Mouse (Mus musculus) midbrain, embryonic 13.5 days (tissue): ENCODE measurements at regions not wholly inside any gene's neighbourhood (a gene's known extent, or its start where the extent isn't known, plus 50 kb on each side); places are given as distances from the start of the nearest gene placed in this dataset.
A peak's percentile ranks its signal among the peaks of the same experiment; 100 is the strongest.

Experiments used
- ATAC-seq: fragments of 200-750 bp; cut with Nextera tagmentation; 2 replicates; pipeline ENCODE4 v1.8.0; 2017; ENCODE audit warnings: mild to moderate bottlenecking, moderate TSS enrichment, moderate library complexity
- H3K27ac ChIP-seq: fragments of 300-500 bp; sonication (generic); 2 replicates; pipeline ENCODE4 v1.5.1; 2015; ENCODE audit warnings: inconsistent platforms, mild to moderate bottlenecking, moderate library complexity
- H3K27me3 ChIP-seq: fragments of 300-500 bp; sonication (generic); 2 replicates; pipeline ENCODE4 v1.6.1; 2015; ENCODE audit warnings: mild to moderate bottlenecking, inconsistent platforms
- H3K36me3 ChIP-seq: fragments of 300-500 bp; sonication (generic); 2 replicates; pipeline ENCODE4 v1.6.1; 2015; ENCODE audit warnings: mild to moderate bottlenecking, inconsistent platforms
- H3K4me1 ChIP-seq: fragments of 300-500 bp; sonication (generic); replicated peaks from 2 replicates; pipeline ENCODE4 v1.6.1; 2015; ENCODE audit warnings: inconsistent platforms
- H3K4me2 ChIP-seq: fragments of 300-500 bp; sonication (generic); replicated peaks from 2 replicates; pipeline ENCODE4 v1.6.1; 2015; ENCODE audit warnings: moderate library complexity, mild to moderate bottlenecking, inconsistent platforms
- H3K4me3 ChIP-seq: fragments of 300-500 bp; sonication (generic); replicated peaks from 2 replicates; pipeline ENCODE4 v1.5.1; 2015; ENCODE audit warnings: mild to moderate bottlenecking, inconsistent platforms
- H3K9ac ChIP-seq: fragments of 300-500 bp; sonication (generic); replicated peaks from 2 replicates; pipeline ENCODE4 v1.6.1; 2015; ENCODE audit warnings: mild to moderate bottlenecking, inconsistent platforms
- H3K9me3 ChIP-seq: fragments of 300-500 bp; sonication (generic); 2 replicates; pipeline ENCODE4 v1.6.1; 2016; ENCODE audit warnings: mild to moderate bottlenecking, inconsistent platforms
- WGBS: fragments of 180-500 bp; shearing (Covaris S2); methylation state at CpG from one replicate; pipeline ENCODE4 v1.1.7; 2015; 5-methylcytosine and 5-hydroxymethylcytosine counted together

GRCm38 (mm10) chr3:100773237-100773636 lies 52.0 kb upstream of the Vtcn1 start:
- H3K4me3 ChIP-seq = no peak overlapping the region
- 82% methylated on average over 6 of the region's 6 CpGs for WGBS
- no peak for ATAC-seq

GRCm38 (mm10) chr3:100771363-100771762 lies 53.9 kb upstream of the Vtcn1 start:
- no peak overlapping the region for H3K9ac ChIP-seq
- peaks cover 7% of the 10 kb centered on the region for H3K4me1 ChIP-seq
- H3K27ac ChIP-seq = no peak overlapping the region
- H3K4me3 ChIP-seq = no peak overlapping the region
- no peak for ATAC-seq
- 88% methylated on average over 4 of the region's 4 CpGs for whole genome bisulfite sequencing
- no peaks in the 10 kb centered on the region for H3K36me3 ChIP-seq
- no peaks in the 10 kb centered on the region for H3K27me3 ChIP-seq
- no peak overlapping the region for H3K4me2 ChIP-seq
- no peaks in the 10 kb centered on the region for H3K9me3 ChIP-seq

More at GRCm38 (mm10) chr3:100773237-100773636, 52.0 kb upstream of the Vtcn1 start:
- Histone ChIP-seq H3K36me3 (no peaks in the 10 kb centered on the region), H3K4me1 (peaks cover 9% of the 10 kb centered on the region), H3K9me3 (no peaks in the 10 kb centered on the region), H3K27ac (no peak overlapping the region), H3K27me3 (no peaks in the 10 kb centered on the region), H3K4me2 (no peak overlapping the region), H3K9ac (no peak overlapping the region)

GRCm38 (mm10) chr3:100770841-100771240 lies 54.4 kb upstream of the Vtcn1 start:
- no peaks in the 10 kb centered on the region for H3K27me3 ChIP-seq
- H3K27ac ChIP-seq = no peak overlapping the region
- no peak overlapping the region for H3K4me3 ChIP-seq
- H3K9me3 ChIP-seq = no peaks in the 10 kb centered on the region
- no peak overlapping the region for H3K9ac ChIP-seq
- peaks cover 7% of the 10 kb centered on the region for H3K4me1 ChIP-seq
- no peaks in the 10 kb centered on the region for H3K36me3 ChIP-seq
- no peak overlapping the region for H3K4me2 ChIP-seq
- WGBS = 95% methylated on average over 3 of the region's 3 CpGs
- ATAC-seq = no peak

- no peak for ATAC-seq
Measured at GRCm38 (mm10) chr3:100769146-100769545, 56.1 kb upstream of the Vtcn1 start.

GRCm38 (mm10) chr3:100768170-100768624 lies 57.1 kb upstream of the Vtcn1 start:
- no peak overlapping the region for H3K4me3 ChIP-seq
- no peaks in the 10 kb centered on the region for H3K27me3 ChIP-seq
- H3K27ac ChIP-seq = peak overlapping the region; percentile 2; the same call in 1 of the 2 replicates
- 19% methylated on average over 12 of the region's 15 CpGs for WGBS
- ATAC-seq = peak; percentile 83
- H3K9ac ChIP-seq = 0 out of 2 replicates have a peak overlapping the region, but pooled peaks have one; percentile 12
- no peaks in the 10 kb centered on the region for H3K36me3 ChIP-seq
- H3K9me3 ChIP-seq = no peaks in the 10 kb centered on the region
- H3K4me2 ChIP-seq = peak overlapping the region; percentile 23
- H3K4me1 ChIP-seq = peaks cover 7% of the 10 kb centered on the region

More at GRCm38 (mm10) chr3:100769146-100769545, 56.1 kb upstream of the Vtcn1 start:
- no peak overlapping the region for H3K4me3 ChIP-seq
- no peaks in the 10 kb centered on the region for H3K9me3 ChIP-seq
- H3K4me2 ChIP-seq = no peak overlapping the region
- H3K27ac ChIP-seq = no peak overlapping the region
- H3K9ac ChIP-seq = no peak overlapping the region
- H3K36me3 ChIP-seq = no peaks in the 10 kb centered on the region
- H3K27me3 ChIP-seq = no peaks in the 10 kb centered on the region
- peaks cover 7% of the 10 kb centered on the region for H3K4me1 ChIP-seq
- 92% methylated on average over 4 of the region's 4 CpGs for WGBS

- Histone ChIP-seq H3K4me2 (no peak overlapping the region), H3K9ac (no peak overlapping the region), H3K27ac (no peak overlapping the region), H3K4me1 (peaks cover 7% of the 10 kb centered on the region), H3K36me3 (no peaks in the 10 kb centered on the region), H3K27me3 (no peaks in the 10 kb centered on the region), H3K4me3 (no peak overlapping the region), H3K9me3 (no peaks in the 10 kb centered on the region)
- no peak for ATAC-seq
- 89% methylated on average over 7 of the region's 7 CpGs for WGBS
Measured at GRCm38 (mm10) chr3:100765323-100765722, 59.9 kb upstream of the Vtcn1 start.

- Histone ChIP-seq H3K27ac (no peak overlapping the region), H3K9me3 (no peaks in the 10 kb centered on the region), H3K36me3 (no peaks in the 10 kb centered on the region), H3K27me3 (no peaks in the 10 kb centered on the region), H3K9ac (no peak overlapping the region), H3K4me1 (no peaks in the 10 kb centered on the region), H3K4me3 (no peak overlapping the region), H3K4me2 (no peak overlapping the region)
- no peak for ATAC-seq
Measured at GRCm38 (mm10) chr3:100762895-100763294, 62.4 kb upstream of the Vtcn1 start.

GRCm38 (mm10) chr3:100759091-100759941 lies 65.9 kb upstream of the Vtcn1 start:
- WGBS = 61% methylated on average over 3 of the region's 3 CpGs
- H3K27me3 ChIP-seq = no peaks in the 10 kb centered on the region

GRCm38 (mm10) chr3:100754677-100755076 lies 69.4 kb upstream of the Man1a2 start:
- ATAC-seq = no peak
- WGBS = 69% methylated on average over 1 of the region's 1 CpGs
- Histone ChIP-seq H3K9ac (no peak overlapping the region), H3K27ac (no peak overlapping the region), H3K4me2 (no peak overlapping the region), H3K9me3 (no peaks in the 10 kb centered on the region), H3K4me3 (no peak overlapping the region), H3K36me3 (no peaks in the 10 kb centered on the region), H3K4me1 (no peaks in the 10 kb centered on the region), H3K27me3 (no peaks in the 10 kb centered on the region)

More at GRCm38 (mm10) chr3:100759091-100759941, 65.9 kb upstream of the Vtcn1 start:
- Histone ChIP-seq H3K4me3 (no peak overlapping the region), H3K4me2 (no peak overlapping the region), H3K4me1 (no peaks in the 10 kb centered on the region), H3K36me3 (no peaks in the 10 kb centered on the region), H3K9ac (no peak overlapping the region), H3K27ac (no peak overlapping the region), H3K9me3 (no peaks in the 10 kb centered on the region)
- no peak for ATAC-seq

- 94% methylated on average over 1 of the region's 1 CpGs for WGBS
- no peak for ATAC-seq
- Histone ChIP-seq H3K4me3 (no peak overlapping the region), H3K27me3 (no peaks in the 10 kb centered on the region), H3K9me3 (no peaks in the 10 kb centered on the region), H3K9ac (no peak overlapping the region), H3K27ac (no peak overlapping the region), H3K4me2 (no peak overlapping the region), H3K4me1 (peaks cover 8% of the 10 kb centered on the region; the same call in 1 of the 2 replicates), H3K36me3 (no peaks in the 10 kb centered on the region)
Measured at GRCm38 (mm10) chr3:100751211-100751610, 65.9 kb upstream of the Man1a2 start.

- 82% methylated on average over 6 of the region's 6 CpGs for WGBS
- no peak overlapping the region for H3K4me3 ChIP-seq
- ATAC-seq = no peak
- no peak overlapping the region for H3K4me2 ChIP-seq
- no peaks in the 10 kb centered on the region for H3K9me3 ChIP-seq
- no peaks in the 10 kb centered on the region for H3K36me3 ChIP-seq
- H3K27ac ChIP-seq = no peak overlapping the region
- H3K9ac ChIP-seq = no peak overlapping the region
- no peaks in the 10 kb centered on the region for H3K27me3 ChIP-seq
- peaks cover 8% of the 10 kb centered on the region; the same call in 1 of the 2 replicates for H3K4me1 ChIP-seq
Measured at GRCm38 (mm10) chr3:100748727-100749126, 63.4 kb upstream of the Man1a2 start.

- H3K9me3 ChIP-seq = no peaks in the 10 kb centered on the region
- 70% methylated on average over 2 of the region's 2 CpGs for WGBS
- H3K27me3 ChIP-seq = no peaks in the 10 kb centered on the region
- H3K4me3 ChIP-seq = no peak overlapping the region
- H3K36me3 ChIP-seq = no peaks in the 10 kb centered on the region
- no peak overlapping the region for H3K27ac ChIP-seq
- H3K4me2 ChIP-seq = no peak overlapping the region
- peaks cover 8% of the 10 kb centered on the region; the same call in 1 of the 2 replicates for H3K4me1 ChIP-seq
- no peak for ATAC-seq
- H3K9ac ChIP-seq = no peak overlapping the region
Measured at GRCm38 (mm10) chr3:100748309-100748691, 63.0 kb upstream of the Man1a2 start.
